Mouse (Mus musculus) C2C12 (cell line): ENCODE measurements around the gene Nop53.

ENCODE experiments used
- CTCF ChIP-seq: IDR thresholded peaks from one replicate; pipeline ENCODE4 v1.5.1; 2011; ENCODE audit not compliant: control insufficient read depth, insufficient read depth, insufficient read length
- MAX ChIP-seq: IDR thresholded peaks from one replicate; pipeline ENCODE4 v1.6.1; 2011; ENCODE audit warnings: mild to moderate bottlenecking, control low read depth
- USF1 ChIP-seq: IDR thresholded peaks from one replicate; pipeline ENCODE4 v1.6.1; 2011; ENCODE audit warnings: low read depth, mild to moderate bottlenecking, control low read depth, moderate library complexity

DNA sequence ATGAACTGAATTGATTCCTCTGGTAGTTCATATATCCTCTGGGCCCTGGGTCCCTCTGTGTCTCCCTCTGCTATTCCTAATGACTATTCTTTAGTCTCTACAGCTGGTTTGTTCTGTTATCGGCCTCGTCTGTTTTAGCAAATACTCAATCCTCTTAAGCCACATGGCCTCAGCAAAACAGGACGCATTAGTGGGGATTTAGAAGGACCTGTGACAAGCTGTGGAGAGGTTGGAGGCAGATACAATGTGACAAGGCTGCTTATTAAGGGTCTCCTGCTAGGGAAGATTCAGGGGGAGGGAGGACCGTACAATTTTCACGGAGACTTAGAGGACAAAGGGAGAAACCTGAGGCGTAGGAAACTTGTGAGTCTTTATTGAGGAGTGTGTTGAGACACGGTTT is 40.0 kb downstream of the Nop53 start:
- TF ChIP-seq CTCF = no peak
- TF ChIP-seq USF1 = no peak
- TF ChIP-seq MAX = no peak
